Mouse (Mus musculus) ES-E14 (cell line): ENCODE results near the gene Ccdc58.
A peak's percentile ranks its signal among the peaks of the same experiment; 100 is the strongest.
"Not testable (repeated sequence)": the region's sequence is repeated elsewhere in the genome, so short reads cannot be mapped to it uniquely, and the experiment has no call there.

Experiments
- HCFC1 ChIP-seq: IDR thresholded peaks from 2 replicates; pipeline ENCODE4 v1.6.1; 2012; ENCODE audit warnings: low read length, inconsistent platforms, borderline replicate concordance; ENCODE audit not compliant: insufficient read depth
- ZC3H11A ChIP-seq: IDR thresholded peaks from 2 replicates; pipeline ENCODE4 v1.6.1; 2012; ENCODE audit warnings: low read depth, mild to moderate bottlenecking, inconsistent platforms, low read length, borderline replicate concordance
- ZNF384 ChIP-seq: IDR thresholded peaks from 2 replicates; pipeline ENCODE4 v1.6.1; 2012; ENCODE audit warnings: low read depth, low read length, inconsistent platforms

DNA sequence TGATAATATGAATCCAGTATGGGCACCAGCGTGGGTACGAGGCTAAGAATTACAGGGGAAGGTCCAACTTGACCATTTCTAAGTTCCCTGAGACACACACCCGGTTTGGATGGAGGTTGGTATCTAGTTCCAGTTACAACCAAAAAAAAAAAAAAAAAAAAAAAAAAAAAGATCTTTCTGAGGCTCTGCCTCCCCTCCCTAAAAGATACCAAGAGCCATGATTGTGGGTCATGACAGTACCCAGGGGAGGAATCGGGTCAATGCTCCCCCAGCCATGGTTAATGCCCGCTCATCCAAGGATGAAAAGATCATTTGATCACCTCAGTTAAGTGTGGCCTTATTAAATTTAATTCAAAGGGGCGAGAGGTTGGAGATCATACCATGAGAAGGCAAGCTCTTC is 44.3 kb downstream of the Ccdc58 start:
- TF ChIP-seq ZC3H11A, HCFC1: not testable (repeated sequence)
- TF ChIP-seq ZNF384: peak; percentile 95
